9 mouse cellular contexts compared by ENCODE assay signal in the genomic region with DNA sequence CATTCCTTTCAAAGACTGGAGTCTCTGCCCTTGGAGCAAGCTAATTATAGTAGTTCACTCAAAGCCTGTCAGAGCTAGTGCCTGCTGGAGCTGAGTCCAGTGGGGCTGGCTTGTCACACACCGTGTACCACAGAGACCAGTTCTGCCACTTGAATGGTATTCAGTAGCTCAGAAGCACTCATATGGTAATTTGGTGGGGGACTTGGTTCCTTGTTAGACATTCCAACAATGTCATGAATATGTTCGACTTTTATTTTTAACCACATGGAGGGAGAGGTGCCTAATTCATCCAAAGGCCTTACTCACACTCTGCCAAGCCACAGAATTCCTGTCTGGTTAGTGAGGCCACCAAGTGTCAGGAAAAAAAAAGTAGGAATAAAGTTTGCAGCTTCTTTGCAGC. TPM values are rescaled to one million over a fixed set of nuclear protein-coding genes. Genes with fewer than 3 reads are reported as not detected.
DNase-seq lines count a peak whose midpoint lies in the region; TF ChIP-seq lines count a peak whose summit lies in the region.
"Had no signal": no experiment of that assay in that cellular context is flagged by ENCODE, and none has a peak within 500 bp of the region (broad histone marks: within the 10 kb centered on the region; RNA-seq: fewer than 3 reads in every experiment).

No protein-coding gene starts in this region.

- WGBS in forebrain, embryonic 10.5 days: 43% methylated on average over 2 of the region's 2 CpGs
- 33% methylated on average over 2 of the region's 2 CpGs for WGBS in hindbrain, embryonic 10.5 days
- 92% methylated on average over 2 of the region's 2 CpGs for WGBS in thymus, adult 2 months

- H3K27ac ChIP-seq in forebrain, embryonic 10.5 days: 0 out of 2 replicates have a peak overlapping the region, but pooled peaks have one; percentile 51
- H3K27ac ChIP-seq in hindbrain, embryonic 10.5 days: peak overlapping the region; percentile 75
- H3K27ac ChIP-seq in thymus, adult 2 months (ENCODE audit: control insufficient read depth, insufficient read depth, low read length): no peak overlapping the region
- H3K27ac ChIP-seq: liver, embryonic 14.5 days had no signal

- TF ChIP-seq POLR2A in thymus, adult 2 months (IDR thresholded peaks at IDR 0.05; ENCODE audit: control insufficient read depth, extremely low read depth, insufficient read depth, low read length, poor library complexity): no peak

- H3K9me3 ChIP-seq in forebrain, embryonic 10.5 days: no peaks in the 10 kb centered on the region
- no peaks in the 10 kb centered on the region for H3K9me3 ChIP-seq in hindbrain, embryonic 10.5 days

- peaks cover 45% of the 10 kb centered on the region for H3K4me1 ChIP-seq in forebrain, embryonic 10.5 days
- peaks cover 50% of the 10 kb centered on the region for H3K4me1 ChIP-seq in hindbrain, embryonic 10.5 days (replicated peaks)
- H3K4me1 ChIP-seq in thymus, adult 2 months (replicated peaks; ENCODE audit: control insufficient read depth, insufficient read depth, low read length): no peaks in the 10 kb centered on the region

- TF ChIP-seq CTCF in thymus, adult 2 months (IDR thresholded peaks at IDR 0.05; ENCODE audit: borderline replicate concordance, control insufficient read depth, extremely low read depth, insufficient read depth, low read length, poor library complexity): no peak

- DNase-seq in embryo, embryonic 10 days (ENCODE audit: low spot score): peak; percentile 43
- DNase-seq in embryo, embryonic 9.5 days (ENCODE audit: extremely low spot score): no peak
- peak; percentile 37 for DNase-seq in forebrain, embryonic 10.5 days (ENCODE audit: extremely low spot score, low spot score)
- peak; percentile 45 for DNase-seq in hindbrain, embryonic 10.5 days (ENCODE audit: low spot score)
- peak; percentile 32 for DNase-seq in lung, postnatal 36 days
- no peak for DNase-seq in liver
- DNase-seq in thymus, adult 2 months: no peak
- DNase-seq in thymus, postnatal 4 days: no peak

- H3K27me3 ChIP-seq in forebrain, embryonic 10.5 days (ENCODE audit: poor library complexity, severe bottlenecking): peaks cover 41% of the 10 kb centered on the region
- H3K27me3 ChIP-seq in hindbrain, embryonic 10.5 days (ENCODE audit: insufficient read depth, poor library complexity, severe bottlenecking): peaks cover 41% of the 10 kb centered on the region
- H3K27me3 ChIP-seq in thymus, adult 2 months (ENCODE audit: control insufficient read depth, insufficient read depth, low read length): no peaks in the 10 kb centered on the region

- no peak overlapping the region for H3K4me3 ChIP-seq in forebrain, embryonic 10.5 days
- no peak overlapping the region for H3K4me3 ChIP-seq in hindbrain, embryonic 10.5 days
- no peak overlapping the region for H3K4me3 ChIP-seq in thymus, adult 2 months (ENCODE audit: control insufficient read depth, insufficient read depth, low read length)

- H3K36me3 ChIP-seq in forebrain, embryonic 10.5 days (replicated peaks): no peaks in the 10 kb centered on the region
- no peaks in the 10 kb centered on the region for H3K36me3 ChIP-seq in hindbrain, embryonic 10.5 days
- H3K36me3 ChIP-seq in thymus, adult 2 months (ENCODE audit: control insufficient read depth, insufficient read depth, low read length): no peaks in the 10 kb centered on the region

RNA-seq across cellular contexts. Expression of a gene that starts 15.8 kb away (rescaled TPM):
- not detected in 2 replicates for polyA plus RNA-seq in forebrain, embryonic 10.5 days (2016; fragmentation: Nextera tagmentation; extraction: Ambion mirVana)
- not detected in 2 replicates for polyA plus RNA-seq in hindbrain, embryonic 10.5 days (2016; fragmentation: Nextera tagmentation; extraction: Ambion mirVana)
- polyA plus RNA-seq in thymus, adult 2 months (2012; rRNA removed): 0.07 TPM in 1 of 2 replicates, not detected in the other

RNA-seq across cellular contexts. Expression of a gene that starts 19.0 kb away (rescaled TPM):
- 53.0 and 55.4 TPM in 2 replicates for polyA plus RNA-seq in forebrain, embryonic 10.5 days (2016; fragmentation: Nextera tagmentation; extraction: Ambion mirVana)
- polyA plus RNA-seq in hindbrain, embryonic 10.5 days (2016; fragmentation: Nextera tagmentation; extraction: Ambion mirVana): 63.5 and 142 TPM in 2 replicates
- 159 and 162 TPM in 2 replicates for polyA plus RNA-seq in thymus, adult 2 months (2012; rRNA removed)

RNA-seq across cellular contexts. Expression of a gene that starts 22.7 kb away (rescaled TPM):
- 0.69 and 0.99 TPM in 2 replicates for polyA plus RNA-seq in forebrain, embryonic 10.5 days (2016; fragmentation: Nextera tagmentation; extraction: Ambion mirVana)
- 1.3 and 2.0 TPM in 2 replicates for polyA plus RNA-seq in hindbrain, embryonic 10.5 days (2016; fragmentation: Nextera tagmentation; extraction: Ambion mirVana)
- 0.54 and 1.4 TPM in 2 replicates for polyA plus RNA-seq in thymus, adult 2 months (2012; rRNA removed)

RNA-seq across cellular contexts. Expression of a gene that starts 35.8 kb away (rescaled TPM):
- polyA plus RNA-seq in forebrain, embryonic 10.5 days (2016; fragmentation: Nextera tagmentation; extraction: Ambion mirVana): 282 and 292 TPM in 2 replicates
- 295 and 370 TPM in 2 replicates for polyA plus RNA-seq in hindbrain, embryonic 10.5 days (2016; fragmentation: Nextera tagmentation; extraction: Ambion mirVana)
- 28.4 and 38.8 TPM in 2 replicates for polyA plus RNA-seq in thymus, adult 2 months (2012; rRNA removed)

RNA-seq across cellular contexts. Expression of a gene that starts 55.5 kb away (rescaled TPM):
- polyA plus RNA-seq in forebrain, embryonic 10.5 days (2016; fragmentation: Nextera tagmentation; extraction: Ambion mirVana): 0.86 and 2.0 TPM in 2 replicates
- polyA plus RNA-seq in hindbrain, embryonic 10.5 days (2016; fragmentation: Nextera tagmentation; extraction: Ambion mirVana): 2.1 and 2.3 TPM in 2 replicates
- 24.4 and 28.5 TPM in 2 replicates for polyA plus RNA-seq in thymus, adult 2 months (2012; rRNA removed)

Comparison
In these comparisons a context has a peak if more than half of its experiments do, and no peak if none do; other contexts are left out.
1. DNase-seq: peak in embryo, embryonic 10 days (single experiment), forebrain, embryonic 10.5 days (single experiment), hindbrain, embryonic 10.5 days (single experiment) and lung, postnatal 36 days (single experiment); none in embryo, embryonic 9.5 days (single experiment), liver (single experiment), thymus, adult 2 months (single experiment) and thymus, postnatal 4 days (single experiment).